Mouse (Mus musculus) MEL (cell line): ENCODE measurements at regions not wholly inside any gene's neighbourhood (a gene's known extent, or its start where the extent isn't known, plus 50 kb on each side); places are given as distances from the start of the nearest gene placed in this dataset.

Experiments used
- DNase-seq: peaks from one replicate; pipeline ENCODE4 v3.0.0; 2011; ENCODE audit warnings: low read depth, low spot score
- H3K27ac ChIP-seq: 2 replicates; pipeline ENCODE4 v1.5.1; 2012; ENCODE audit warnings: low read depth, mild to moderate bottlenecking, control low read depth, low read length, moderate library complexity; ENCODE audit not compliant: control insufficient read depth
- H3K27me3 ChIP-seq, 2 experiments: fragments of 150-350 bp in 1 of 2; sonication (generic) in 1 of 2; 2 replicates each; pipeline ENCODE4 v1.6.1; 2012; ENCODE audit warnings: low read length in 2 of 2, mild to moderate bottlenecking in 2 of 2, improper control_type of control experiment in 1 of 2, moderate library complexity in 1 of 2; ENCODE audit not compliant: insufficient read depth in 2 of 2, control insufficient read depth in 1 of 2
- H3K36me3 ChIP-seq, 2 experiments: 2 replicates each; pipeline ENCODE4 v1.6.1; 2012 to 2014; ENCODE audit warnings: low read length in 2 of 2, improper control_type of control experiment in 1 of 2, inconsistent platforms in 1 of 2, mild to moderate bottlenecking in 1 of 2; ENCODE audit not compliant: insufficient read depth in 2 of 2, control insufficient read depth in 1 of 2
- H3K4me1 ChIP-seq, 2 experiments: fragments of 150-350 bp in 1 of 2; sonication (generic) in 1 of 2; 2 replicates each; pipeline ENCODE4 v1.6.1; 2012; ENCODE audit warnings: low read length in 2 of 2, improper control_type of control experiment in 1 of 2, mild to moderate bottlenecking in 1 of 2; ENCODE audit not compliant: insufficient read depth in 2 of 2, control insufficient read depth in 1 of 2
- H3K4me3 ChIP-seq, 2 experiments: fragments of 150-350 bp in 1 of 2; sonication (generic) in 1 of 2; 2 replicates each; pipeline ENCODE4 v1.5.1; 2012; ENCODE audit warnings: low read depth in 2 of 2, low read length in 2 of 2, mild to moderate bottlenecking in 2 of 2, moderate library complexity in 2 of 2, control low read depth in 1 of 2, improper control_type of control experiment in 1 of 2; ENCODE audit not compliant: control insufficient read depth in 1 of 2, insufficient read depth in 1 of 2
- H3K79me2 ChIP-seq: 2 replicates; pipeline ENCODE4 v1.6.1; 2012; ENCODE audit warnings: mild to moderate bottlenecking, low read length, moderate library complexity; ENCODE audit not compliant: control insufficient read depth, poor library complexity, insufficient read depth
- H3K9ac ChIP-seq: 2 replicates; pipeline ENCODE4 v1.6.1; 2012; ENCODE audit warnings: low read depth, mild to moderate bottlenecking, control low read depth, low read length, moderate library complexity; ENCODE audit not compliant: control insufficient read depth, poor library complexity, severe bottlenecking
- H3K9me3 ChIP-seq: fragments of 150-350 bp; sonication (generic); replicated peaks from 2 replicates; pipeline ENCODE4 v1.6.1; 2012; ENCODE audit warnings: mild to moderate bottlenecking, low read length, improper control_type of control experiment, moderate library complexity; ENCODE audit not compliant: insufficient read depth
- CHD1 ChIP-seq: IDR thresholded peaks from 2 replicates; pipeline ENCODE4 v1.6.1; 2012; ENCODE audit warnings: low read depth, mild to moderate bottlenecking, inconsistent platforms, low read length, improper control_type of control experiment
- CTCF ChIP-seq, 3 experiments: IDR thresholded peaks in 2 of 3; conservative IDR thresholded peaks in 1 of 3; 2 replicates each; pipeline ENCODE4 v1.5.1; 2011 to 2012; ENCODE audit warnings: low read length in 3 of 3, low read depth in 2 of 3, mild to moderate bottlenecking in 2 of 3, improper control_type of control experiment in 1 of 3, inconsistent platforms in 1 of 3, mixed read lengths in 1 of 3, moderate library complexity in 1 of 3; ENCODE audit not compliant: control insufficient read depth in 1 of 3, insufficient read depth in 1 of 3, poor library complexity in 1 of 3, severe bottlenecking in 1 of 3
- ETS1 ChIP-seq: IDR thresholded peaks from 2 replicates; pipeline ENCODE4 v1.6.1; 2012; ENCODE audit warnings: low read depth, mild to moderate bottlenecking, inconsistent platforms, low read length, improper control_type of control experiment, moderate library complexity
- MXI1 ChIP-seq: IDR thresholded peaks from 2 replicates; pipeline ENCODE4 v1.6.1; 2011; ENCODE audit warnings: mild to moderate bottlenecking, low read depth, low read length, improper control_type of control experiment
- POLR2A ChIP-seq, 2 experiments: IDR thresholded peaks; 2 replicates each; pipeline ENCODE4 v1.6.1; 2011 to 2012; ENCODE audit warnings: low read length in 2 of 2, mild to moderate bottlenecking in 2 of 2, control low read depth in 1 of 2, improper control_type of control experiment in 1 of 2, low read depth in 1 of 2, moderate library complexity in 1 of 2; ENCODE audit not compliant: control insufficient read depth in 1 of 2, insufficient read depth in 1 of 2, poor library complexity in 1 of 2
- RAD21 ChIP-seq: IDR thresholded peaks from 2 replicates; pipeline ENCODE4 v1.6.1; 2011; ENCODE audit warnings: mild to moderate bottlenecking, low read depth, low read length, improper control_type of control experiment
- SMC3 ChIP-seq: IDR thresholded peaks from 2 replicates; pipeline ENCODE4 v1.6.1; 2011; ENCODE audit warnings: low read depth, low read length, improper control_type of control experiment
- UBTF ChIP-seq: IDR thresholded peaks from 2 replicates; pipeline ENCODE4 v1.6.1; 2012; ENCODE audit warnings: low read depth, mild to moderate bottlenecking, inconsistent platforms, low read length, improper control_type of control experiment, moderate library complexity, borderline replicate concordance; ENCODE audit not compliant: insufficient read depth
- USF1 ChIP-seq: IDR thresholded peaks from 2 replicates; pipeline ENCODE4 v1.6.1; 2014; ENCODE audit warnings: low read depth, mild to moderate bottlenecking, inconsistent platforms, low read length, improper control_type of control experiment, moderate library complexity
- ZC3H11A ChIP-seq: IDR thresholded peaks from 2 replicates; pipeline ENCODE4 v1.6.1; 2012; ENCODE audit warnings: low read depth, mild to moderate bottlenecking, inconsistent platforms, low read length, improper control_type of control experiment
- ZKSCAN1 ChIP-seq: IDR thresholded peaks from 2 replicates; pipeline ENCODE4 v1.6.1; 2012; ENCODE audit warnings: low read depth, mild to moderate bottlenecking, inconsistent platforms, low read length, improper control_type of control experiment, moderate library complexity
- ZNF384 ChIP-seq: IDR thresholded peaks from 2 replicates; pipeline ENCODE4 v1.6.1; 2012; ENCODE audit warnings: low read depth, mild to moderate bottlenecking, inconsistent platforms, low read length, improper control_type of control experiment

DNA sequence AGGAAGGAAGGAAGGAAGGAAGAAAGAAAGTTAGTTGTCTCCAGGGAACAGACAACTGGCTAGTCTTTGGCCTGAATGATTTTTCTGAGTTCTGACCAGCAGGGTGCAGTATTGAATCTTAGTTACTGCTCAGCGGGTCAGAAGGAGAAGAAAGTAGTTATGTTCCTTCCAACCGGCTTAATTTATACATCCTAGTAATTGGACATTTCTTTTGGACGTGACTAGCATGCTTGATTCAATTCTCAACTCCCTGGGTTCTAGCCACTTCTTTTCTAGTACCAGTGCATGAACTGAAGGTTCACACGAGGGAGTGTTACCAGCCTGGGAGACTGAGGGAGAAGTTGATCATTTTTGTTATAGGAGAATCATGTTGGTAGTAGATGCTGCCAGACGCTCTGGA, 269.1 kb upstream of the 4930452B06Rik start:
- Histone ChIP-seq H3K9me3 (no peaks in the 10 kb centered on the region), H3K36me3 (no peaks in the 10 kb centered on the region), H3K79me2 (no peaks in the 10 kb centered on the region), H3K9ac (no peak overlapping the region), H3K27me3 (no peaks in the 10 kb centered on the region), H3K27ac (no peak overlapping the region), H3K4me3 (no peak overlapping the region), H3K4me1 (no peaks in the 10 kb centered on the region)
- peak; percentile 9 for DNase-seq
- no peak for TF ChIP-seq ETS1
- TF ChIP-seq POLR2A (IDR thresholded peaks at IDR 0.05; ENCODE audit: control insufficient read depth in 1 of 2, insufficient read depth in 1 of 2, low read depth in 1 of 2, low read length in 2 of 2, poor library complexity in 1 of 2): no peak
- no peak for TF ChIP-seq CHD1
- no peak for TF ChIP-seq ZNF384
- TF ChIP-seq UBTF: no peak
- peak; percentile 26 for TF ChIP-seq RAD21
- no peak for TF ChIP-seq ZC3H11A
- TF ChIP-seq ZKSCAN1: no peak
- peak; percentile 34 for TF ChIP-seq SMC3
- TF ChIP-seq MXI1: no peak
- TF ChIP-seq USF1: no peak
- peak in 1 of 3 experiments; percentile 29; a peak in 2 of 6 replicates for TF ChIP-seq CTCF (IDR thresholded peaks at IDR 0.05 in 2 of 3, conservative IDR thresholded peaks at IDR 0.05 in 1 of 3; ENCODE audit: control insufficient read depth in 1 of 3, insufficient read depth in 1 of 3, low read depth in 2 of 3, low read length in 3 of 3, poor library complexity in 1 of 3, severe bottlenecking in 1 of 3)
